Mouse (Mus musculus) CH12.LX (cell line): ENCODE measurements around the gene Dennd1a. TPM values are rescaled to one million over a fixed set of nuclear protein-coding genes. Genes with fewer than 3 reads are reported as not detected.

Experiments used
- DNase-seq: peaks from one replicate; pipeline ENCODE4 v3.0.0-alpha.2; 2013; ENCODE audit errors: extremely low read depth
- H3K27ac ChIP-seq: 2 replicates; pipeline ENCODE4 v1.5.1; 2012; ENCODE audit warnings: low read depth, mild to moderate bottlenecking, control low read depth, moderate library complexity; ENCODE audit not compliant: insufficient read depth
- H3K27me3 ChIP-seq: replicated peaks from 2 replicates; pipeline ENCODE3; 2012; ENCODE audit warnings: inconsistent platforms
- H3K36me3 ChIP-seq, 2 experiments: replicated peaks in 1 of 2; 2 replicates each; pipeline versions ENCODE3 to v1.6.1; 2012; ENCODE audit warnings: inconsistent platforms in 1 of 2, low read length in 1 of 2, mild to moderate bottlenecking in 1 of 2, mixed read lengths in 1 of 2, moderate library complexity in 1 of 2; ENCODE audit not compliant: control insufficient read depth in 1 of 2, insufficient read depth in 1 of 2
- H3K4me1 ChIP-seq, 2 experiments: 2 replicates each; pipeline ENCODE4 v1.6.1; 2012; ENCODE audit warnings: inconsistent platforms in 1 of 2, moderate library complexity in 1 of 2; ENCODE audit not compliant: insufficient read depth in 2 of 2, control insufficient read depth in 1 of 2
- H3K4me2 ChIP-seq: 2 replicates; pipeline ENCODE4 v1.6.1; 2012; ENCODE audit warnings: low read depth, mild to moderate bottlenecking, control low read depth; ENCODE audit not compliant: poor library complexity, insufficient read depth, severe bottlenecking
- H3K4me3 ChIP-seq, 3 experiments: fragments of 150-350 bp in 1 of 3; sonication (generic) in 1 of 3; replicated peaks in 1 of 3; 2 replicates each; pipeline versions ENCODE3 to v1.5.1; 2011 to 2012; ENCODE audit warnings: low read depth in 2 of 3, low read length in 2 of 3, mild to moderate bottlenecking in 2 of 3, moderate library complexity in 2 of 3, control low read depth in 1 of 3, improper control_type of control experiment in 1 of 3, inconsistent platforms in 1 of 3, mixed read lengths in 1 of 3; ENCODE audit not compliant: poor library complexity in 1 of 3
- H3K79me2 ChIP-seq: replicated peaks from 2 replicates; pipeline ENCODE4 v1.6.1; 2012; ENCODE audit warnings: mild to moderate bottlenecking, moderate library complexity; ENCODE audit not compliant: control insufficient read depth, poor library complexity, insufficient read depth, severe bottlenecking; ENCODE audit errors: extremely low read depth
- H3K9ac ChIP-seq: 2 replicates; pipeline ENCODE4 v1.6.1; 2012; ENCODE audit warnings: low read depth, mild to moderate bottlenecking, control low read depth, moderate library complexity; ENCODE audit not compliant: insufficient read depth
- H3K9me3 ChIP-seq: replicated peaks from 2 replicates; pipeline ENCODE3; 2012; ENCODE audit warnings: low read length, inconsistent platforms, mixed read lengths
- BHLHE40 ChIP-seq: IDR thresholded peaks from 2 replicates; pipeline ENCODE4 v1.6.1; 2011; ENCODE audit warnings: mild to moderate bottlenecking, low read depth, low read length, improper control_type of control experiment
- CHD1 ChIP-seq: IDR thresholded peaks from 2 replicates; pipeline ENCODE4 v1.6.1; 2012; ENCODE audit warnings: low read depth, low read length, improper control_type of control experiment, inconsistent platforms
- E2F4 ChIP-seq: IDR thresholded peaks from 2 replicates; pipeline ENCODE4 v1.6.1; 2011; ENCODE audit warnings: low read depth, low read length, improper control_type of control experiment; ENCODE audit not compliant: insufficient replicate concordance
- ELF1 ChIP-seq: IDR thresholded peaks from 2 replicates; pipeline ENCODE4 v1.6.1; 2014; ENCODE audit warnings: low read depth, mild to moderate bottlenecking, inconsistent platforms, low read length, improper control_type of control experiment
- ETS1 ChIP-seq: conservative IDR thresholded peaks from 2 replicates; pipeline ENCODE4 v1.6.1; 2012; ENCODE audit warnings: low read depth, mild to moderate bottlenecking, inconsistent platforms, low read length, improper control_type of control experiment, moderate library complexity
- HCFC1 ChIP-seq: IDR thresholded peaks from 2 replicates; pipeline ENCODE4 v1.6.1; 2012; ENCODE audit warnings: low read depth, mild to moderate bottlenecking, inconsistent platforms, low read length, improper control_type of control experiment
- JUN ChIP-seq: IDR thresholded peaks from 2 replicates; pipeline ENCODE4 v1.6.1; 2011; ENCODE audit warnings: low read depth, mild to moderate bottlenecking, low read length, improper control_type of control experiment, moderate library complexity; ENCODE audit not compliant: insufficient read depth
- MAFK ChIP-seq: IDR thresholded peaks from 2 replicates; pipeline ENCODE4 v1.6.1; 2011; ENCODE audit warnings: low read length, improper control_type of control experiment; ENCODE audit not compliant: insufficient replicate concordance
- MAX ChIP-seq: IDR thresholded peaks from 2 replicates; pipeline ENCODE4 v1.6.1; 2011; ENCODE audit warnings: low read length, improper control_type of control experiment
- MAZ ChIP-seq: IDR thresholded peaks from 2 replicates; pipeline ENCODE4 v1.6.1; 2012; ENCODE audit warnings: low read depth, mild to moderate bottlenecking, inconsistent platforms, low read length, improper control_type of control experiment, moderate library complexity
- MXI1 ChIP-seq: IDR thresholded peaks from 2 replicates; pipeline ENCODE4 v1.6.1; 2011; ENCODE audit warnings: mild to moderate bottlenecking, low read depth, low read length, improper control_type of control experiment
- PAX5 ChIP-seq: IDR thresholded peaks from 2 replicates; pipeline ENCODE4 v1.6.1; 2012; ENCODE audit warnings: low read length, inconsistent platforms, mixed read lengths
- POLR2A ChIP-seq: IDR thresholded peaks from 2 replicates; pipeline ENCODE4 v1.6.1; 2011; ENCODE audit warnings: low read depth, mild to moderate bottlenecking, improper control_type of control experiment, low read length
- POLR2AphosphoS2 ChIP-seq: IDR thresholded peaks from 2 replicates; pipeline ENCODE4 v1.6.1; 2011; ENCODE audit warnings: low read depth, low read length, improper control_type of control experiment
- SIN3A ChIP-seq: IDR thresholded peaks from 2 replicates; pipeline ENCODE4 v1.6.1; 2012; ENCODE audit warnings: low read length, improper control_type of control experiment, inconsistent platforms
- TCF12 ChIP-seq: IDR thresholded peaks from 2 replicates; pipeline ENCODE4 v1.6.1; 2014; ENCODE audit warnings: low read depth, mild to moderate bottlenecking, inconsistent platforms, low read length, improper control_type of control experiment
- UBTF ChIP-seq: IDR thresholded peaks from 2 replicates; pipeline ENCODE4 v1.6.1; 2012; ENCODE audit warnings: low read depth, mild to moderate bottlenecking, inconsistent platforms, low read length, improper control_type of control experiment, moderate library complexity
- USF1 ChIP-seq: IDR thresholded peaks from 2 replicates; pipeline ENCODE4 v1.6.1; 2014; ENCODE audit warnings: low read depth, mild to moderate bottlenecking, inconsistent platforms, low read length, improper control_type of control experiment
- ZC3H11A ChIP-seq: IDR thresholded peaks from 2 replicates; pipeline ENCODE4 v1.6.1; 2012; ENCODE audit warnings: low read depth, mild to moderate bottlenecking, inconsistent platforms, low read length, improper control_type of control experiment
- ZKSCAN1 ChIP-seq: IDR thresholded peaks from 2 replicates; pipeline ENCODE4 v1.6.1; 2012; ENCODE audit warnings: low read depth, inconsistent platforms, low read length, improper control_type of control experiment, borderline replicate concordance
- ZMIZ1 ChIP-seq: IDR thresholded peaks from 2 replicates; pipeline ENCODE4 v1.6.1; 2012; ENCODE audit warnings: low read depth, mild to moderate bottlenecking, inconsistent platforms, low read length, improper control_type of control experiment
- ZNF384 ChIP-seq: IDR thresholded peaks from 2 replicates; pipeline ENCODE4 v1.6.1; 2012; ENCODE audit warnings: low read depth, low read length, improper control_type of control experiment, inconsistent platforms
- dilution Hi-C: fragments of 300-500 bp; cut with MboI; formaldehyde crosslinking; loops from 2 replicates; pipeline ENCODE4 v1.14.3; 2020; ENCODE audit warnings: low sequenced_read_pairs; ENCODE audit not compliant: extremely low pct_unique_long_range_greater_than_20kb, extremely low pct_ligation_motif_present
- in situ Hi-C: fragments of 300-500 bp; cut with MboI; formaldehyde crosslinking; loops from 3 replicates; pipeline ENCODE4 v1.14.3; 2019; ENCODE audit warnings: low sequenced_read_pairs, low pct_ligation_motif_present, low pct_unique_long_range_greater_than_20kb, mixed read lengths
- polyA plus RNA-seq: library from polyadenylated mRNA; unstranded; fragments of >175 nt; gene quantifications from 2 replicates; pipeline ENCODE4 v1.2.1, GENCODE M21; 2012; ENCODE audit warnings: low read depth; ENCODE audit not compliant: insufficient read length
- total RNA-seq, 2 experiments: library from RNA; depleted of rRNA; stranded (reverse); fragments of 300-350 nt in 1 of 2; fragments of >200 nt in 1 of 2; gene quantifications; 2 replicates each; pipeline ENCODE4 v1.2.3; 2012 to 2014

The Dennd1a gene
- total and polyA plus RNA-seq, 3 experiments, result 2.7 to 7.3 (median 4.3) TPM

DNA sequence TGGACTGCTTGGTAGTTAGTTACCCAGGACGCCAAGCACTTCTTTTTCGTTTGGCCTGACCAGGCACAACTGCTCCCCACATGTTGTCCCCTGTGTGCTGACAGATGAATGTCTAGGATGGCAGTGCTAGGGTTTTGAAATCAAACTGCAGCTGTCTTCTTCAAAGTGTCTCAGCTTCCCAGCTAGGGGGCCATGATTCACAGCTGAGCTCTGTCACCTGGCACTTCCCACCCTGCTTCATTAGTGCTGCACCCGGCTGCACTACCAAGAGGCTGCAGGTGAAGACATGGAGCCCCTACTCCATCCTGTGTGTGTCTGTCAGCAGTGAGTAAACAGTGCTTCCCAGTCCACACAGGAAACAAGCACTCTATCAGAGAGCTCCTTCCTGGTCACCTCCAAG is 234.8 kb downstream of the Dennd1a start:
- TF ChIP-seq MAX (no peak), ZC3H11A (no peak), JUN (no peak), POLR2AphosphoS2 (no peak), ZMIZ1 (no peak), ZNF384 (no peak), BHLHE40 (no peak), ZKSCAN1 (no peak), CHD1 (no peak), E2F4 (no peak), SIN3A (no peak), ETS1 (no peak), POLR2A (no peak)
- TF ChIP-seq, all 38 proteins: peak for 0
- Histone ChIP-seq H3K9ac (no peak overlapping the region), H3K4me2 (no peak overlapping the region), H3K4me3 (no peak overlapping the region), H3K27ac (no peak overlapping the region), H3K79me2 (no peaks in the 10 kb centered on the region), H3K9me3 (no peaks in the 10 kb centered on the region), H3K27me3 (no peaks in the 10 kb centered on the region), H3K4me1 (peaks cover 0 to 11% of the 10 kb centered on the region in 2 experiments; a peak in 2 of 4 replicates), H3K36me3 (no peaks in the 10 kb centered on the region)
- DNase-seq, result no peak
- in situ Hi-C loops (no loop called here), dilution Hi-C loops (no loop called here)

GRCm38 (mm10) chr2:38051485-38052085 is 235.6 kb downstream of the Dennd1a start:
- Histone ChIP-seq H3K9ac (no peak overlapping the region), H3K79me2 (no peaks in the 10 kb centered on the region), H3K4me2 (no peak overlapping the region), H3K4me1 (peaks cover 0 to 15% of the 10 kb centered on the region in 2 experiments; a peak in 2 of 4 replicates), H3K27me3 (no peaks in the 10 kb centered on the region), H3K27ac (no peak overlapping the region), H3K36me3 (no peaks in the 10 kb centered on the region), H3K4me3 (no peak overlapping the region), H3K9me3 (no peaks in the 10 kb centered on the region)
- DNase-seq, result no peak
- in situ Hi-C loops (no loop called here), dilution Hi-C loops (no loop called here)
- no peak for TF ChIP-seq UBTF
- TF ChIP-seq ZC3H11A, result no peak
- no peak for TF ChIP-seq ELF1
- TF ChIP-seq HCFC1, result no peak
- no peak for TF ChIP-seq PAX5
- TF ChIP-seq MAX, result no peak
- no peak for TF ChIP-seq TCF12
- TF ChIP-seq USF1, result no peak
- TF ChIP-seq E2F4, result no peak
- no peak for TF ChIP-seq ZKSCAN1
- no peak for TF ChIP-seq MAZ
- TF ChIP-seq MAFK, result no peak
- no peak for TF ChIP-seq ZMIZ1
- TF ChIP-seq ETS1, result no peak
- TF ChIP-seq MXI1, result no peak
- TF ChIP-seq POLR2AphosphoS2, result no peak
